Mouse (Mus musculus) erythroblast, embryonic 14.5 days (primary cell): Measurements from ENCODE around the gene Qpct. TPM values are rescaled to one million over a fixed set of nuclear protein-coding genes. Genes with fewer than 3 reads are reported as not detected.
"Not testable (repeated sequence)": the region's sequence is repeated elsewhere in the genome, so short reads cannot be mapped to it uniquely, and the experiment has no call there.

Experiments used
- H3K27me3 ChIP-seq: 2 replicates; pipeline ENCODE4 v1.6.1; 2012; ENCODE audit warnings: inconsistent platforms; ENCODE audit not compliant: control insufficient read depth
- H3K36me3 ChIP-seq: 2 replicates; pipeline ENCODE4 v1.6.1; 2012; ENCODE audit warnings: mild to moderate bottlenecking, inconsistent platforms; ENCODE audit not compliant: control insufficient read depth
- H3K4me1 ChIP-seq: 2 replicates; pipeline ENCODE4 v1.6.1; 2012; ENCODE audit warnings: inconsistent platforms; ENCODE audit not compliant: control insufficient read depth
- H3K4me3 ChIP-seq: replicated peaks from 2 replicates; pipeline ENCODE3; 2012; ENCODE audit warnings: moderate library complexity, mild to moderate bottlenecking, inconsistent platforms
- H3K9me3 ChIP-seq: 2 replicates; pipeline ENCODE4 v1.6.1; 2012; ENCODE audit warnings: low read length, inconsistent platforms, mixed read lengths; ENCODE audit not compliant: control insufficient read depth
- GATA1 ChIP-seq: IDR thresholded peaks from 2 replicates; pipeline ENCODE4 v1.6.1; 2012; ENCODE audit warnings: low read length, inconsistent platforms, mixed read lengths
- TAL1 ChIP-seq: IDR thresholded peaks from 3 replicates; pipeline ENCODE4 v1.6.1; 2012; ENCODE audit warnings: low read length, inconsistent platforms, mixed read lengths
- polyA plus RNA-seq: library from polyadenylated mRNA; stranded (reverse); fragments of >175 nt; gene quantifications from 2 replicates; pipeline ENCODE4 v1.2.3, GENCODE M21; 2012

Gene Qpct
- polyA plus RNA-seq, 1 experiment: not detected

- TF ChIP-seq TAL1 (no peak), GATA1 (no peak)
- no peaks in the 10 kb centered on the region for H3K36me3 ChIP-seq
- no peaks in the 10 kb centered on the region for H3K9me3 ChIP-seq
- no peaks in the 10 kb centered on the region for H3K4me1 ChIP-seq
- H3K4me3 ChIP-seq: no peak overlapping the region
- no peaks in the 10 kb centered on the region for H3K27me3 ChIP-seq
Measured at GRCm38 (mm10) chr17:79095624-79096023, 43.9 kb downstream of the Qpct start.

GRCm38 (mm10) chr17:79099866-79100265, 48.2 kb downstream of the Qpct start:
- Histone ChIP-seq H3K36me3 (no peaks in the 10 kb centered on the region), H3K4me3 (no peak overlapping the region), H3K4me1 (no peaks in the 10 kb centered on the region), H3K27me3 (no peaks in the 10 kb centered on the region), H3K9me3 (no peaks in the 10 kb centered on the region)
- TF ChIP-seq GATA1 (no peak), TAL1 (no peak)

GRCm38 (mm10) chr17:79108238-79108637, 56.5 kb downstream of the Qpct start:
- TF ChIP-seq GATA1 (no peak), TAL1 (no peak)
- no peak overlapping the region for H3K4me3 ChIP-seq
- H3K27me3 ChIP-seq: no peaks in the 10 kb centered on the region
- H3K9me3 ChIP-seq: no peaks in the 10 kb centered on the region
- H3K36me3 ChIP-seq: no peaks in the 10 kb centered on the region
- no peaks in the 10 kb centered on the region for H3K4me1 ChIP-seq

GRCm38 (mm10) chr17:79109576-79109975, 57.9 kb downstream of the Qpct start:
- H3K36me3 ChIP-seq: no peaks in the 10 kb centered on the region
- TF ChIP-seq GATA1 (no peak), TAL1 (no peak)
- H3K4me1 ChIP-seq: no peaks in the 10 kb centered on the region
- H3K4me3 ChIP-seq: no peak overlapping the region
- H3K9me3 ChIP-seq: no peaks in the 10 kb centered on the region
- H3K27me3 ChIP-seq: no peaks in the 10 kb centered on the region

- H3K36me3 ChIP-seq: no peaks in the 10 kb centered on the region
- no peaks in the 10 kb centered on the region for H3K27me3 ChIP-seq
- H3K9me3 ChIP-seq: no peaks in the 10 kb centered on the region
- TF ChIP-seq TAL1: no peak
- H3K4me1 ChIP-seq: no peaks in the 10 kb centered on the region
- no peak overlapping the region for H3K4me3 ChIP-seq
Measured at GRCm38 (mm10) chr17:79110936-79111348, 59.2 kb downstream of the Qpct start.

- H3K4me3 ChIP-seq, H3K9me3 ChIP-seq, H3K27me3 ChIP-seq, H3K36me3 ChIP-seq, H3K4me1 ChIP-seq: not testable (repeated sequence)
Measured at GRCm38 (mm10) chr17:79115248-79115647, 63.5 kb downstream of the Qpct start.

GRCm38 (mm10) chr17:79119066-79119465, 67.4 kb downstream of the Qpct start:
- Histone ChIP-seq H3K4me3 (no peak overlapping the region), H3K27me3 (no peaks in the 10 kb centered on the region), H3K36me3 (no peaks in the 10 kb centered on the region), H3K4me1 (no peaks in the 10 kb centered on the region), H3K9me3 (no peaks in the 10 kb centered on the region)
- TF ChIP-seq TAL1: no peak
- TF ChIP-seq GATA1: no peak

GRCm38 (mm10) chr17:79120269-79120668, 68.6 kb downstream of the Qpct start:
- no peaks in the 10 kb centered on the region for H3K9me3 ChIP-seq
- no peaks in the 10 kb centered on the region for H3K4me1 ChIP-seq
- H3K36me3 ChIP-seq: no peaks in the 10 kb centered on the region
- no peaks in the 10 kb centered on the region for H3K27me3 ChIP-seq
- no peak overlapping the region for H3K4me3 ChIP-seq
- no peak for TF ChIP-seq TAL1
- TF ChIP-seq GATA1: no peak

GRCm38 (mm10) chr17:79133740-79134139, 82.0 kb downstream of the Qpct start:
- Histone ChIP-seq H3K4me3 (no peak overlapping the region), H3K27me3 (no peaks in the 10 kb centered on the region), H3K36me3 (no peaks in the 10 kb centered on the region), H3K9me3 (no peaks in the 10 kb centered on the region), H3K4me1 (no peaks in the 10 kb centered on the region)
- TF ChIP-seq TAL1: no peak
- TF ChIP-seq GATA1: no peak

GRCm38 (mm10) chr17:79135826-79136225, 84.1 kb downstream of the Qpct start:
- H3K4me1 ChIP-seq: no peaks in the 10 kb centered on the region
- no peaks in the 10 kb centered on the region for H3K36me3 ChIP-seq
- TF ChIP-seq GATA1: no peak
- no peak for TF ChIP-seq TAL1
- H3K9me3 ChIP-seq: no peaks in the 10 kb centered on the region
- no peak overlapping the region for H3K4me3 ChIP-seq
- H3K27me3 ChIP-seq: no peaks in the 10 kb centered on the region
